Mouse (Mus musculus) small intestine, adult 2 months (tissue): ENCODE data around the gene Nkd2. TPM values are rescaled to one million over a fixed set of nuclear protein-coding genes. Genes with fewer than 3 reads are reported as not detected.

Source experiments
- H3K27ac ChIP-seq: fragments of 200-500 bp; 2 replicates; pipeline ENCODE4 v1.5.1; 2012; ENCODE audit warnings: low read depth, low read length, control low read depth, inconsistent platforms; ENCODE audit not compliant: insufficient read depth
- H3K27me3 ChIP-seq: fragments of 200-500 bp; 2 replicates; pipeline ENCODE4 v1.6.1; 2012; ENCODE audit warnings: mild to moderate bottlenecking, moderate library complexity, low read length, inconsistent platforms; ENCODE audit not compliant: control insufficient read depth, insufficient read depth
- H3K36me3 ChIP-seq: fragments of 200-500 bp; 2 replicates; pipeline ENCODE4 v1.6.1; 2012; ENCODE audit warnings: mild to moderate bottlenecking, low read length, control low read depth, inconsistent platforms; ENCODE audit not compliant: control insufficient read depth, insufficient read depth
- H3K4me1 ChIP-seq: fragments of 200-500 bp; 2 replicates; pipeline ENCODE4 v1.6.1; 2012; ENCODE audit warnings: low read length, inconsistent platforms, mixed read lengths; ENCODE audit not compliant: control insufficient read depth, insufficient read depth, insufficient read length
- H3K4me3 ChIP-seq: fragments of 200-500 bp; 2 replicates; pipeline ENCODE4 v1.5.1; 2012; ENCODE audit warnings: low read depth, mild to moderate bottlenecking, control low read depth, inconsistent platforms, low read length, moderate library complexity
- CTCF ChIP-seq: fragments of 200-500 bp; IDR thresholded peaks from 2 replicates; pipeline ENCODE4 v1.5.1; 2012; ENCODE audit warnings: low read depth, mild to moderate bottlenecking, control low read depth, inconsistent platforms, low read length, moderate library complexity, mixed read lengths; ENCODE audit not compliant: insufficient replicate concordance, insufficient read length; ENCODE audit errors: extremely low read depth
- POLR2A ChIP-seq: fragments of 200-500 bp; IDR thresholded peaks from 2 replicates; pipeline ENCODE4 v1.6.1; 2012; ENCODE audit warnings: low read depth, mild to moderate bottlenecking, control low read depth, inconsistent platforms, low read length, moderate library complexity
- WGBS: fragments of 180-500 bp; shearing (Covaris S2); methylation state at CpG from one replicate; pipeline ENCODE4 v1.1.7; 2018; 5-methylcytosine and 5-hydroxymethylcytosine counted together
- polyA plus RNA-seq: library from polyadenylated mRNA; depleted of rRNA; stranded (reverse); fragments of >200 nt; gene quantifications from 2 replicates; pipeline ENCODE4 v1.2.3, GENCODE M21; 2012; rRNA removed

Nkd2 gene
- polyA plus RNA-seq, 1 experiment = 10.1 TPM

- H3K4me3 ChIP-seq = no peak overlapping the region
- H3K27ac ChIP-seq = peak overlapping the region; percentile 96
- WGBS = 24% methylated on average over 3 of the region's 3 CpGs
- no peaks in the 10 kb centered on the region for H3K27me3 ChIP-seq
- peaks cover 76% of the 10 kb centered on the region for H3K4me1 ChIP-seq
- TF ChIP-seq CTCF = no peak
- H3K36me3 ChIP-seq = peaks cover 12% of the 10 kb centered on the region
These were observed 76.3 kb downstream of the Nkd2 start for GRCm38 (mm10) chr13:73771131-73771530.

GRCm38 (mm10) chr13:73769916-73770682 lies 77.3 kb downstream of the Nkd2 start:
- peaks cover 72% of the 10 kb centered on the region for H3K4me1 ChIP-seq
- peaks cover 12% of the 10 kb centered on the region for H3K36me3 ChIP-seq
- peak overlapping the region; percentile 96 for H3K27ac ChIP-seq
- TF ChIP-seq CTCF = no peak; the same call in 1 of the 2 replicates
- TF ChIP-seq POLR2A = no peak
- H3K4me3 ChIP-seq = peak overlapping the region; percentile 5; the same call in 1 of the 2 replicates
- WGBS = 21% methylated on average over 4 of the region's 4 CpGs
- H3K27me3 ChIP-seq = no peaks in the 10 kb centered on the region

Other genes with a start within 250 kb of the Nkd2 start
- gene Clptm1l, start 243.6 kb downstream of the Nkd2 start, polyA plus RNA-seq = 107 and 134 TPM in 2 replicates
- 1.0 and 3.5 TPM in 2 replicates for gene Tert, start 220.7 kb downstream of the Nkd2 start, polyA plus RNA-seq
- gene Slc6a18, start 169.6 kb downstream of the Nkd2 start, polyA plus RNA-seq = 0.19 and 0.81 TPM in 2 replicates
- gene Slc6a19, start 142.8 kb downstream of the Nkd2 start, polyA plus RNA-seq = 246 and 934 TPM in 2 replicates
- gene Slc12a7, start 114.5 kb downstream of the Nkd2 start, polyA plus RNA-seq = 74.3 and 147 TPM in 2 replicates
- gene Trip13, start 90.2 kb upstream of the Nkd2 start, polyA plus RNA-seq = 0.22 and 0.82 TPM in 2 replicates
- gene Brd9, start 90.2 kb upstream of the Nkd2 start, polyA plus RNA-seq = 7.9 and 18.9 TPM in 2 replicates
- gene Zdhhc11, start 116.2 kb upstream of the Nkd2 start, polyA plus RNA-seq = not detected in 2 replicates
- gene Tppp, start 161.8 kb upstream of the Nkd2 start, polyA plus RNA-seq = 3.2 and 9.9 TPM in 2 replicates
- gene Cep72, start 214.7 kb upstream of the Nkd2 start, polyA plus RNA-seq = 0.70 and 1.4 TPM in 2 replicates